Mouse (Mus musculus) macrophage (primary cell): Measurements from ENCODE around the gene Get4. TPM values are rescaled to one million over a fixed set of nuclear protein-coding genes. Genes with fewer than 3 reads are reported as not detected.

Experiments used
- H3K27ac ChIP-seq: fragments of 350-480 bp; formaldehyde crosslinking; 2 replicates; pipeline ENCODE4 v1.9.0; 2021
- H3K36me3 ChIP-seq: fragments of 350-480 bp; formaldehyde crosslinking; 2 replicates; pipeline ENCODE4 v1.9.0; 2021; ENCODE audit errors: inconsistent target
- H3K4me3 ChIP-seq: fragments of 350-480 bp; formaldehyde crosslinking; 2 replicates; pipeline ENCODE4 v1.9.0; 2021; ENCODE audit errors: inconsistent target
- H3K79me2 ChIP-seq: fragments of 350-480 bp; formaldehyde crosslinking; 2 replicates; pipeline ENCODE4 v1.9.0; 2021; ENCODE audit errors: inconsistent target
- WGBS: methylation state at CpG from one replicate; pipeline ENCODE4 v1.1.7; 2026; ENCODE audit warnings: inconsistent platforms; ENCODE audit not compliant: missing documents; 5-methylcytosine and 5-hydroxymethylcytosine counted together
- polyA plus RNA-seq: library from polyadenylated mRNA; stranded (reverse); fragments of 250-400 nt; gene quantifications from 3 replicates; pipeline ENCODE4 v1.2.4, GENCODE M21; 2018; ENCODE audit warnings: inconsistent platforms

Get4 gene
- polyA plus RNA-seq, 1 experiment from 2014 or later = 20.1 TPM

- no peak overlapping the region for H3K27ac ChIP-seq
- no peaks in the 10 kb centered on the region for H3K79me2 ChIP-seq
- 94% methylated on average over 10 of the region's 10 CpGs for WGBS
- H3K36me3 ChIP-seq = peaks cover 30% of the 10 kb centered on the region
- H3K4me3 ChIP-seq = no peak overlapping the region
Measured at GRCm38 (mm10) chr5:139223331-139223730, 28.8 kb upstream of the Get4 start.

DNA sequence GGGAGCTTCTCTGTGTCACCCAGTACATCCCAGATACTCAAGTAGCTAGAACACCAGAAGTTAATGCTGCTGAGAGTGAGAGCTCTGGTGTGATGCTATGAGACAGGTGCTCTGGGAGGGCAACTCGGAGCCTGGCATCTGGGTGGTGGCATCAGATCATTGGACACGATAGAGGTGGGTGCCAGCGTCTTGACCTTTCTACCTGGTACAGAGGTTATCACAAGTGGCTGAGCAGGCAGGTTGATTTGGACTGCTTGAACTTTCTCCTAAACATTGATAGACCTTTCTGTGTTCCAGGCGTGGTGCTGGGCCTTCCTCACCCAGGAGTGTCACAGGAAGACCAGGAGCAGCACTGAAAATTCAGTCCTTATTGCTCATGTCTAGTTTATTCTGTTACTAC, 24.9 kb upstream of the Get4 start:
- peaks cover 44% of the 10 kb centered on the region for H3K36me3 ChIP-seq
- WGBS = 98% methylated on average over 4 of the region's 4 CpGs

DNA sequence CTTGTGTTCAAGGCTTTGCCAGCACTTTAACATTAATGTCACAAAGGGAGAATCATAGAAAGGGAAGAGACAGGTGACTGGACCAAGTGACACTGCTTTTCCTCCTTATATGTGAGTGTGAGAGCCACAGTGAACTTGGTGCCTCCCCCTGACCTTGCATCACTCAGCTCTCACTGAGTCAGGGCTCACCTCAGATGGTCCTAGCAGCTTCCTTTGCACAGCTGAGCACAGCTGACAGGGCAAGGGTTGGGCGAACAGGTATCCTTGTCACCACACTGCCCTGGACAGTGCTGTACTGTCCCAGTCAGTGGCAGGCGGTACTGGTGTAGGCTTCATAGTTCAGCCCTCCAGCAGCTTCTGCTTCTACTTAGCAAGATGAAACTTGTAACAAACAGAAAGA, 24.5 kb upstream of the Get4 start:
- Histone ChIP-seq H3K27ac (no peak overlapping the region), H3K4me3 (no peak overlapping the region), H3K79me2 (no peaks in the 10 kb centered on the region), H3K36me3 (peaks cover 44% of the 10 kb centered on the region)
- 100% methylated on average over 2 of the region's 2 CpGs for WGBS

More for the DNA sequence above, 24.9 kb upstream of the Get4 start:
- Histone ChIP-seq H3K4me3 (no peak overlapping the region), H3K27ac (no peak overlapping the region), H3K79me2 (no peaks in the 10 kb centered on the region)

DNA sequence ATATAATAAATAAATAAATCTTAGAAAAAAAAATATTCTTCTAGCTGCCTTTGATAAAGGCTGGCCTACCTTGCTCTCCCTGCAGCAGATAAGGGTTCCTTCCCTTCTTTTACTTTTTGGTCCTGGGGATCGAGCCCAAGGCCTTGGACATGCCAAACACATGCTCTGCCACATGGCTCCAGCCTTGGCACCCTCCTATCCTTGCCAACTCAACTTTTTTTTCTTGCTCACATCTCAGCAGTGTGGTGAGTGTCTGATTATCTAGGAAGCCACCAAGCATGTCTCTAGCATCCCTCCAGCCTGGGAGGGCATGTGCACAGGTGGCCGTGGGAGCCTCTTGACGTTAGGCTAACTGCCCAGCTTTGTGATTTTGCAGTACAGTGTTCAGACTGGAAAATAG, 23.8 kb upstream of the Get4 start:
- Histone ChIP-seq H3K79me2 (no peaks in the 10 kb centered on the region), H3K36me3 (peaks cover 45% of the 10 kb centered on the region), H3K27ac (no peak overlapping the region), H3K4me3 (no peak overlapping the region)
- 94% methylated on average over 3 of the region's 3 CpGs for WGBS

DNA sequence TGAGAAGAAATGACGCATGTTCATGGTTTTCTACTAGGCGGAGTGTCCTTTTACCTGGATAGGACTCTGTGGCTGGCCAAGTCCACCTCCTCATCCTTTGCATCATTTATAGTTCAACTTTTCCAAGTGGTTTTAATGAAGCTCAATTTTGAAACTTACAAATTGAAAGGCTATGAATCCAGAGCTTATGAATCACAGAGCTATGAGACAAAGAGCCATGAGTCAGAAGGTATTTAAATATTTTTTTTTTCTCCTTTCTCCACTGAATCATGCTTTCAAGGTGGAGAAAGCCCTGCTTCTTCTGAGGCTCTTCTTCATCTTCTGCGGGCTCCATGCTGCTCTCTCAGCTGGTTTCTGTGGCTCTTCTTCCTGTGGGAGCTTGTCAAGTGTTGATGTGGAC, 22.4 kb upstream of the Get4 start:
- H3K79me2 ChIP-seq = no peaks in the 10 kb centered on the region
- H3K36me3 ChIP-seq = peaks cover 56% of the 10 kb centered on the region
- WGBS = 100% methylated on average over 3 of the region's 3 CpGs
- no peak overlapping the region for H3K4me3 ChIP-seq
- H3K27ac ChIP-seq = no peak overlapping the region

DNA sequence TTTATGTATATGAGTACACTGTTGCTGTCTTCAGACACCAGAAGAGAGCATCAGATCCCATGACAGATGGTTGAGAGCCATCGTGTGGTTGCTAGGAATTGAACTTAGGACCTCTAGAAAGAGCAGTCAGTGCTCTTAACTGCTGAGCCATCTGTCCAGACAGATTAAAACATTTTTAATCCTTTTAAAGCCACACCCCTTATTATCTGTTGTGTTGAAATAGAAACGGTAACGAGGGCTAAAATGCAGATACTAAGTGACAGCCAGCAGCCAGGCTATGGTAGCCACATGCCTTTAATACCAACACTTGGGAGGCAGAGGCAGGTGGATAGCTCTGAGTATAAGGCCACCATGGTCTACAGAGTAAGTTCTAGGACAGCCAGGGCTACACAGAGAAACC, 20.0 kb upstream of the Get4 start:
- Histone ChIP-seq H3K27ac (no peak overlapping the region), H3K79me2 (no peaks in the 10 kb centered on the region), H3K4me3 (no peak overlapping the region), H3K36me3 (peaks cover 45% of the 10 kb centered on the region)
- WGBS = 90% methylated on average over 3 of the region's 3 CpGs

- H3K79me2 ChIP-seq = no peaks in the 10 kb centered on the region
- no peak overlapping the region for H3K4me3 ChIP-seq
- peaks cover 42% of the 10 kb centered on the region for H3K36me3 ChIP-seq
- no peak overlapping the region for H3K27ac ChIP-seq
- WGBS = 94% methylated on average over 4 of the region's 4 CpGs
Measured at GRCm38 (mm10) chr5:139234423-139234822, 17.7 kb upstream of the Get4 start.

DNA sequence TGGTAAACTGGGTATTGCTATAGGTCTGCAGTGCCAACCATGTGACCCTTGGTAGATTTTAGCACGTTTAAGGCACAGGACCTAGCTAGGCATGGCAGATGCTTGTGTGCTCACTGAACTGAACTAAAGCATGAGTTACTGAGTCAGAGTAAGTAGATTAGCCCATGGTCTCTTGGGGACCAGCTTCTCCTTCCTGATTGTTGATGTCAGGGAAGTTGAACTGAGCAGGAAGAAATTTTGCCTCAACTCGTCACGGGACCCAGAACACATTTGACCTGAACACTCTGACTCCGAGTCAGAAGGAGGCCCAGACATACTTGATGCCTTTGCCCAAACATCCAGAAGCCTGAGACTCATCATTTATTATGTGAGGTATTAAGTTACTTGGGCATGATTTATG, 14.7 kb upstream of the Get4 start:
- Histone ChIP-seq H3K27ac (no peak overlapping the region), H3K36me3 (peaks cover 43% of the 10 kb centered on the region), H3K4me3 (no peak overlapping the region), H3K79me2 (no peaks in the 10 kb centered on the region)
- 98% methylated on average over 4 of the region's 4 CpGs for WGBS

DNA sequence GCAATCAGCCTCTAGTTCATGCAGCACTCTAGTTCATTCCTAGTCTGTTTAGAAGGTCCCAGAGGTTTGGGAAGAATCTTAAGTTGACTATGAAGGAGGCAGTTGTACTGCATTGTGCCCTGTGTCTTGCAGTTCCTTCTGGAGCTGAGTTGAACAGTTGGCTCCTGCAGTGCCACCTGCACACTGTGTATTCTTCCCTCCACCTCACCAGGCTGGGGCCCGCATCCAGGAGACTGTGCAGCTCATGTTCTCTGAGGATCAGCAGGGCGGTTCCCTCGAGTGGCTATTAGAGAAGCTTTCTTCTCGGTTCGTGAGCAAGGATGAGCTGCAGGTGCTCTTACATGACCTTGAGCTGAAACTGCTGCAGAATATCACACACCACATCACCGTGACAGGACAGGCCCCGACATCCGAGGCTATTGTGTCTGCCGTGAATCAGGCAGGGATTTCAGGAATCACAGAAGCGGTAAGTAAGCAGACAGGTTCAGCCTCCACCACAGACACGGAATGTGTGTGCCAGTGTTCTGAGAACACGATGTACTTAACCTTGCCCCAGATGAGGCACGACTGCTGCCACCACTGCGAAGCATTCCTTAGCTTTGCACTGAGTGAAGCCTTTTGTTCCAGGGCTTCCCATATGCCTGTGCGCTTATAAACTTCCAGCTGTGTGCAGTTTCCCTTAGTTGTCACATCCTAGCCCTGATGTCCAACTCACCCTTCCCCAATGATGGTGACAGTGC, 10.9 kb upstream of the Get4 start:
- WGBS = 96% methylated on average over 15 of the region's 15 CpGs
- Histone ChIP-seq H3K79me2 (no peaks in the 10 kb centered on the region), H3K4me3 (no peak overlapping the region), H3K36me3 (peaks cover 34% of the 10 kb centered on the region; the same call in 1 of the 2 replicates), H3K27ac (no peak overlapping the region)

GRCm38 (mm10) chr5:139243384-139243783, 8.7 kb upstream of the Get4 start:
- H3K79me2 ChIP-seq = no peaks in the 10 kb centered on the region
- WGBS = 100% methylated on average over 1 of the region's 1 CpGs
- no peak overlapping the region for H3K27ac ChIP-seq
- H3K36me3 ChIP-seq = peaks cover 50% of the 10 kb centered on the region; the same call in 1 of the 2 replicates
- H3K4me3 ChIP-seq = no peak overlapping the region

GRCm38 (mm10) chr5:139247767-139248166, 4.4 kb upstream of the Get4 start:
- H3K36me3 ChIP-seq = peaks cover 43% of the 10 kb centered on the region; the same call in 1 of the 2 replicates
- no peaks in the 10 kb centered on the region; the same call in 1 of the 2 replicates for H3K79me2 ChIP-seq
- H3K4me3 ChIP-seq = no peak overlapping the region
- H3K27ac ChIP-seq = no peak overlapping the region
- 100% methylated on average over 3 of the region's 3 CpGs for WGBS

GRCm38 (mm10) chr5:139248846-139249245, 3.3 kb upstream of the Get4 start:
- no peak overlapping the region for H3K4me3 ChIP-seq
- H3K36me3 ChIP-seq = peaks cover 43% of the 10 kb centered on the region; the same call in 1 of the 2 replicates
- H3K27ac ChIP-seq = no peak overlapping the region
- WGBS = 89% methylated on average over 3 of the region's 3 CpGs
- H3K79me2 ChIP-seq = peaks cover 11% of the 10 kb centered on the region

DNA sequence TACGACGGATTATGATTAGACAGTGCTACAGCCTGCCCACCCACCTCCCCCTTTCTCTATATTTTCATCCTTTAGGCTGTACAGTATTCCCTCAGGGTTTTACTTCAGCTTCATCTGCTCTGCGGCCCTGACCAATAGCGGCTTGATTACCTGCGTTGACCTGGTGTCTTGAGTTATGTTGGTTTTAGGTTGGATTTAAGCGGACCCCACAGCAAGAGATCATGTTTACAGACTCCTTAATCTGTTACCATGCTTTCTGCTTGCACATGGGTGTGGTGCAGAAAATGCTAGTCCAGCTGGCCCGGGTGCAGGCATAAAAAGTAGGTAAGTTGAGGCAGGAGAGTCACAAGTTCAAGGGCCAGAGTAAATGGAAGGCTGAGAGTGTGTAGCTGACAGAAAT, 845 bp upstream of the Get4 start:
- peak overlapping the region; percentile 32; the same call in 1 of the 2 replicates for H3K4me3 ChIP-seq
- H3K79me2 ChIP-seq = peaks cover 35% of the 10 kb centered on the region
- peaks cover 30% of the 10 kb centered on the region; the same call in 1 of the 2 replicates for H3K36me3 ChIP-seq

GRCm38 (mm10) chr5:139251736-139252080, 416 bp upstream of the Get4 start:
- H3K4me3 ChIP-seq = peak overlapping the region; percentile 32
- H3K27ac ChIP-seq = peak overlapping the region; percentile 36
- H3K79me2 ChIP-seq = peaks cover 39% of the 10 kb centered on the region
- 2% methylated on average over 8 of the region's 8 CpGs for WGBS
- H3K36me3 ChIP-seq = peaks cover 25% of the 10 kb centered on the region; the same call in 1 of the 2 replicates

More for the DNA sequence above, 845 bp upstream of the Get4 start:
- 88% methylated on average over 7 of the region's 7 CpGs for WGBS
- no peak overlapping the region for H3K27ac ChIP-seq

GRCm38 (mm10) chr5:139252910-139253245, 754 bp downstream of the Get4 start:
- Histone ChIP-seq H3K27ac (peak overlapping the region; percentile 72), H3K79me2 (peaks cover 51% of the 10 kb centered on the region), H3K36me3 (peaks cover 14% of the 10 kb centered on the region; the same call in 1 of the 2 replicates), H3K4me3 (peak overlapping the region; percentile 89)
- WGBS = 0% methylated on average over 6 of the region's 7 CpGs
